Mouse (Mus musculus) central nervous system, embryonic 14 days (tissue): ENCODE data around the gene Serpinb6e. TPM values are rescaled to one million over a fixed set of nuclear protein-coding genes. Genes with fewer than 3 reads are reported as not detected.

ENCODE experiments used
- polyA plus RNA-seq: library from polyadenylated mRNA; depleted of rRNA; stranded (reverse); fragments of >200 nt; gene quantifications from 2 replicates; pipeline ENCODE4 v1.2.3, GENCODE M21; 2012; rRNA removed

The Serpinb6e gene
- 0.06 TPM in 1 of 2 replicates, not detected in the other for polyA plus RNA-seq

GRCm38 (mm10) chr13:33843308-33843707 is at the start of gene Serpinb6e:
Serpinb6e (minus strand) TSS chr13:33843408.

Other genes starting within 250 kb of the Serpinb6e start
- not detected in 2 replicates for gene Serpinb6d, start 182.0 kb downstream of the Serpinb6e start, polyA plus RNA-seq
- 0.16 and 0.21 TPM in 2 replicates for gene Serpinb6c, start 62.3 kb upstream of the Serpinb6e start, polyA plus RNA-seq
- gene Nqo2, start 121.3 kb upstream of the Serpinb6e start, polyA plus RNA-seq, result 5.3 and 7.8 TPM in 2 replicates
- gene Ripk1, start 159.0 kb upstream of the Serpinb6e start, polyA plus RNA-seq, result 5.0 and 6.5 TPM in 2 replicates
- 26.9 and 37.9 TPM in 2 replicates for gene Serpinb6a, start 159.4 kb upstream of the Serpinb6e start, polyA plus RNA-seq
- gene Bphl, start 194.2 kb upstream of the Serpinb6e start, polyA plus RNA-seq, result 26.4 and 28.0 TPM in 2 replicates
- 2,489 and 2,593 TPM in 2 replicates for gene Tubb2a, start 234.6 kb upstream of the Serpinb6e start, polyA plus RNA-seq